Mouse (Mus musculus) testis, adult 2 months (tissue): ENCODE data around the gene Ddx6.
"Not testable (repeated sequence)": the region's sequence is repeated elsewhere in the genome, so short reads cannot be mapped to it uniquely, and the experiment has no call there.

Experiments
- CTCF ChIP-seq: fragments of 200-500 bp; IDR thresholded peaks from 2 replicates; pipeline ENCODE4 v1.5.1; 2012; ENCODE audit warnings: low read depth, mild to moderate bottlenecking, inconsistent platforms, low read length, moderate library complexity; ENCODE audit not compliant: control insufficient read depth, insufficient read depth, insufficient replicate concordance
- POLR2A ChIP-seq: fragments of 200-500 bp; IDR thresholded peaks from 2 replicates; pipeline ENCODE4 v1.6.1; 2012; ENCODE audit warnings: low read depth, mild to moderate bottlenecking, inconsistent platforms, low read length, moderate library complexity; ENCODE audit not compliant: control insufficient read depth

GRCm38 (mm10) chr9:44640028-44640427 is 35.3 kb downstream of the Ddx6 start:
- TF ChIP-seq CTCF, POLR2A: not testable (repeated sequence)
